ENCODE assay signal across 21 mouse cellular contexts in the genomic region with DNA sequence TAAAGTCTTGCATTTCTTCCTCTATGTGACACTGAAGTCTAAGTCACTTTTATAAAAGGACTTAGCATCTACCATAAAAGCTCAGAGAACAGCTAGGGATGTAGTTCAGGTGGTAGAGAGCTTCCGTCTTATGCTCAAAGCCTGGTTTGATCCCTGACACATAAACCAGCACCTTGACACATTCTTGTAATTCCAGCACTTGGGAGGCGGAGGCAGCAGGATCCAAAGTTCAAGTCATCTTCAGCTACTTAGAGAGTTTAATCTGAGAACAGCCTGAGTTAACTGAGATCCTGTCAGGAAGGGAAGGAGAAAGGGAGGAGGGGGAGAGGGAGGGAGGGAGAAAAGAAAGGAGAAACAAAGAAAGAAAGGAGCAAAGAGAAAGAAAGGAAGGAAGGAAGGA. TPM values are rescaled to one million over a fixed set of nuclear protein-coding genes. Genes with fewer than 3 reads are reported as not detected.
DNase-seq lines count a peak whose midpoint lies in the region; ATAC-seq lines count a peak whose summit lies in the region.
"Had no signal": no experiment of that assay in that cellular context is flagged by ENCODE, and none has a peak within 500 bp of the region (broad histone marks: within the 10 kb centered on the region; RNA-seq: fewer than 3 reads in every experiment).

No protein-coding gene starts in this region.

- no peak overlapping the region for H3K4me3 ChIP-seq in kidney, embryonic 16.5 days (ENCODE audit: low read length)
- no peak overlapping the region for H3K4me3 ChIP-seq in kidney, embryonic 14.5 days (ENCODE audit: low read length)
- H3K4me3 ChIP-seq: forebrain, embryonic 10.5 days; forebrain, embryonic 13.5 days; gastrocnemius, adult 2 months; hindbrain, embryonic 12.5 days; hindbrain, embryonic 15.5 days had no signal

- no peak overlapping the region for H3K4me2 ChIP-seq in kidney, embryonic 16.5 days (replicated peaks; ENCODE audit: low read depth, low read length)
- H3K4me2 ChIP-seq in kidney, embryonic 14.5 days (replicated peaks; ENCODE audit: low read depth, low read length), result no peak overlapping the region
- H3K4me2 ChIP-seq: forebrain, embryonic 13.5 days; heart, embryonic 11.5 days; hindbrain, embryonic 12.5 days; hindbrain, embryonic 15.5 days had no signal

- no peak overlapping the region for H3K9ac ChIP-seq in kidney, embryonic 16.5 days (replicated peaks; ENCODE audit: low read length)
- no peak overlapping the region for H3K9ac ChIP-seq in kidney, embryonic 14.5 days (ENCODE audit: low read depth, low read length)
- H3K9ac ChIP-seq: forebrain, embryonic 13.5 days; hindbrain, embryonic 12.5 days; hindbrain, embryonic 15.5 days had no signal

- no peak for ATAC-seq in kidney, embryonic 16.5 days (ENCODE audit: low FRiP score, low TSS enrichment)
- no peak for ATAC-seq in kidney, embryonic 14.5 days (ENCODE audit: low FRiP score, low TSS enrichment)
- ATAC-seq: activated CD4-positive, CD25-positive, alpha-beta regulatory T cell, adult 4 months; forebrain, embryonic 13.5 days; forebrain, embryonic 16.5 days had no signal

- no peaks in the 10 kb centered on the region for H3K27me3 ChIP-seq in kidney, embryonic 16.5 days (ENCODE audit: insufficient read depth, low read length)
- no peaks in the 10 kb centered on the region for H3K27me3 ChIP-seq in kidney, embryonic 14.5 days (ENCODE audit: control insufficient read depth, insufficient read depth, low read length)
- H3K27me3 ChIP-seq: forebrain, embryonic 13.5 days; hindbrain, embryonic 12.5 days; hindbrain, embryonic 15.5 days had no signal

- H3K4me1 ChIP-seq in kidney, embryonic 16.5 days (ENCODE audit: insufficient read depth, low read length), result peaks cover 8% of the 10 kb centered on the region
- 0 out of 2 replicates have a peak, but pooled peaks cover 4% of the 10 kb centered on the region for H3K4me1 ChIP-seq in kidney, embryonic 14.5 days (ENCODE audit: control insufficient read depth, insufficient read depth, low read length)
- H3K4me1 ChIP-seq: hindbrain, embryonic 12.5 days had no signal

- no peaks in the 10 kb centered on the region for H3K36me3 ChIP-seq in kidney, embryonic 16.5 days (ENCODE audit: insufficient read depth, low read length)
- no peaks in the 10 kb centered on the region for H3K36me3 ChIP-seq in kidney, embryonic 14.5 days (ENCODE audit: control insufficient read depth, insufficient read depth, low read length)
- H3K36me3 ChIP-seq: forebrain, embryonic 10.5 days; hindbrain, embryonic 12.5 days; hindbrain, embryonic 15.5 days had no signal

- peak; percentile 79 for DNase-seq in kidney, adult 11 months
- peak; percentile 79 to 80 for DNase-seq in kidney, adult 8-10 months
- peak; percentile 65 to 71 for DNase-seq in kidney, postnatal 36 days
- no peak for DNase-seq in liver
- DNase-seq: adrenal gland, adult 8-10 months; adrenal gland, postnatal 25 days; cerebellum, adult 18-20 months; cerebellum, adult 9-10 months; cerebellum, postnatal 14 days; gastrocnemius, adult 2 months; gastrocnemius, postnatal 14 days; heart, adult 11 months had no signal

- H3K27ac ChIP-seq in kidney, embryonic 16.5 days (ENCODE audit: low read length), result no peak overlapping the region
- no peak overlapping the region for H3K27ac ChIP-seq in kidney, embryonic 14.5 days (ENCODE audit: low read depth, low read length)
- H3K27ac ChIP-seq: forebrain, embryonic 10.5 days; forebrain, embryonic 13.5 days; gastrocnemius, adult 2 months; hindbrain, embryonic 12.5 days; hindbrain, embryonic 15.5 days had no signal

- H3K9me3 ChIP-seq in kidney, embryonic 16.5 days (ENCODE audit: low read length), result no peaks in the 10 kb centered on the region
- no peaks in the 10 kb centered on the region for H3K9me3 ChIP-seq in kidney, embryonic 14.5 days (ENCODE audit: control insufficient read depth, low read length)
- H3K9me3 ChIP-seq: forebrain, embryonic 10.5 days; forebrain, embryonic 13.5 days; hindbrain, embryonic 12.5 days; hindbrain, embryonic 15.5 days had no signal

- WGBS in kidney, embryonic 16.5 days, result 69% methylated on average over 2 of the region's 2 CpGs
- 62% methylated on average over 2 of the region's 2 CpGs for WGBS in kidney, embryonic 14.5 days

RNA-seq across cellular contexts. Expression of a gene that starts 5.6 kb away (rescaled TPM):
- polyA plus RNA-seq in kidney, embryonic 16.5 days (2015; fragmentation: Nextera tagmentation; extraction: Ambion mirVana), result 8.1 and 9.7 TPM in 2 replicates
- polyA plus RNA-seq in kidney, embryonic 14.5 days (2014; fragmentation: Nextera tagmentation; extraction: Ambion mirVana), result 8.4 and 11.0 TPM in 2 replicates
